Mouse (Mus musculus) ES-Bruce4 (cell line): ENCODE measurements around the gene Cdkal1. TPM values are rescaled to one million over a fixed set of nuclear protein-coding genes. Genes with fewer than 3 reads are reported as not detected.

Source experiments
- H3K27ac ChIP-seq: 2 replicates; pipeline ENCODE4 v1.5.1; 2012; ENCODE audit warnings: low read length, inconsistent platforms; ENCODE audit not compliant: insufficient read depth
- H3K27me3 ChIP-seq: 2 replicates; pipeline ENCODE4 v1.6.1; 2012; ENCODE audit warnings: mild to moderate bottlenecking, low read length, inconsistent platforms; ENCODE audit not compliant: control insufficient read depth, poor library complexity, insufficient read depth, severe bottlenecking
- H3K36me3 ChIP-seq: 2 replicates; pipeline ENCODE4 v1.6.1; 2012; ENCODE audit warnings: inconsistent platforms, mild to moderate bottlenecking, low read length, moderate library complexity; ENCODE audit not compliant: control insufficient read depth, poor library complexity, insufficient read depth, severe bottlenecking
- H3K4me1 ChIP-seq: one replicate; pipeline ENCODE4 v1.8.1; 2011; ENCODE audit warnings: low read length; ENCODE audit not compliant: control insufficient read depth, insufficient read depth
- H3K4me3 ChIP-seq: 2 replicates; pipeline ENCODE4 v1.5.1; 2011; ENCODE audit warnings: low read depth, mild to moderate bottlenecking, low read length
- H3K9ac ChIP-seq: 2 replicates; pipeline ENCODE4 v1.6.1; 2012; ENCODE audit warnings: low read depth, mild to moderate bottlenecking, inconsistent platforms; ENCODE audit not compliant: poor library complexity, severe bottlenecking
- H3K9me3 ChIP-seq: replicated peaks from 2 replicates; pipeline ENCODE4 v1.6.1; 2012; ENCODE audit warnings: mild to moderate bottlenecking, low read length, inconsistent platforms; ENCODE audit not compliant: control insufficient read depth, poor library complexity, insufficient read depth, severe bottlenecking
- CTCF ChIP-seq: IDR thresholded peaks from one replicate; pipeline ENCODE4 v1.8.1; 2011; ENCODE audit warnings: low read depth, low read length
- EP300 ChIP-seq: IDR thresholded peaks from 2 replicates; pipeline ENCODE4 v1.6.1; 2011; ENCODE audit warnings: low read depth, low read length; ENCODE audit not compliant: insufficient read depth
- POLR2A ChIP-seq: IDR thresholded peaks from one replicate; pipeline ENCODE4 v1.8.1; 2011; ENCODE audit warnings: low read length; ENCODE audit not compliant: insufficient read depth
- polyA plus RNA-seq: library from polyadenylated mRNA; stranded (reverse); fragments of >200 nt; gene quantifications from 2 replicates; pipeline ENCODE4 v1.2.4, GENCODE M21; 2011; ENCODE audit warnings: low read depth; ENCODE audit not compliant: missing spikeins, insufficient read depth, insufficient read length

The Cdkal1 gene
- polyA plus RNA-seq, 1 experiment: 43.4 TPM

- TF ChIP-seq POLR2A: no peak
- no peak for TF ChIP-seq CTCF
- TF ChIP-seq EP300: no peak
- Histone ChIP-seq H3K9ac (no peak overlapping the region), H3K27me3 (no peaks in the 10 kb centered on the region), H3K4me1 (no peaks in the 10 kb centered on the region), H3K36me3 (no peaks in the 10 kb centered on the region), H3K27ac (no peak overlapping the region), H3K9me3 (no peaks in the 10 kb centered on the region), H3K4me3 (no peak overlapping the region)
These were observed 55.4 kb downstream of the Cdkal1 start for GRCm38 (mm10) chr13:29800078-29800477.

- H3K27me3 ChIP-seq: no peaks in the 10 kb centered on the region
- H3K4me1 ChIP-seq: no peaks in the 10 kb centered on the region
- H3K9me3 ChIP-seq: no peaks in the 10 kb centered on the region
- H3K36me3 ChIP-seq: no peaks in the 10 kb centered on the region
- no peak overlapping the region for H3K27ac ChIP-seq
- no peak overlapping the region for H3K4me3 ChIP-seq
- H3K9ac ChIP-seq: no peak overlapping the region
- TF ChIP-seq EP300 (no peak), POLR2A (no peak), CTCF (no peak)
These were observed 63.4 kb downstream of the Cdkal1 start for GRCm38 (mm10) chr13:29792112-29792511.

GRCm38 (mm10) chr13:29791439-29791838 is 64.0 kb downstream of the Cdkal1 start:
- Histone ChIP-seq H3K4me3 (no peak overlapping the region), H3K27ac (no peak overlapping the region), H3K36me3 (no peaks in the 10 kb centered on the region), H3K27me3 (no peaks in the 10 kb centered on the region), H3K4me1 (no peaks in the 10 kb centered on the region), H3K9ac (no peak overlapping the region), H3K9me3 (no peaks in the 10 kb centered on the region)
- TF ChIP-seq POLR2A (no peak), EP300 (no peak), CTCF (no peak)

DNA sequence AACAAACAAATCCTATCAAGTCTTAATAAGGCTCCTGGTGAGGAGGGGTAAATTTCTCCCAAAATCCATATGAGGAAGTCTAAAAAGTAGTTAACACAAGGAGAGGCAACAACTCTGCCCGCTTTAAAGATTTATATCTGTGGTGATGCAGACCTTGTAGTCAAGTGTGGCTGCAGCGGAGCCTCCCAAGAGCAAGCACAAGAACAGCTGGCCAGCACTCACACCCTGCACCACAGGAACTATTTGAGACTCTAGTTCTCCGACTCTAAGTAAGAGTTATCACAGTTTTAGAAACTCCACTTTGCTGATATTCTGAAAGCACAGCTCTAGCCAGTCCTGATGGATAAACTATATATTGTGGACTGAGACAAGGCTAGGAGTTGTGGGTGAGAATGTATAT is 68.5 kb downstream of the Cdkal1 start:
- H3K9ac ChIP-seq: no peak overlapping the region
- H3K9me3 ChIP-seq: no peaks in the 10 kb centered on the region
- no peak for TF ChIP-seq POLR2A
- no peak for TF ChIP-seq EP300
- TF ChIP-seq CTCF: no peak
- no peak overlapping the region for H3K27ac ChIP-seq
- no peaks in the 10 kb centered on the region for H3K27me3 ChIP-seq
- H3K4me1 ChIP-seq: no peaks in the 10 kb centered on the region
- H3K36me3 ChIP-seq: no peaks in the 10 kb centered on the region
- H3K4me3 ChIP-seq: no peak overlapping the region

GRCm38 (mm10) chr13:29784894-29785293 is 70.6 kb downstream of the Cdkal1 start:
- H3K4me1 ChIP-seq: no peaks in the 10 kb centered on the region
- no peak overlapping the region for H3K4me3 ChIP-seq
- TF ChIP-seq CTCF: no peak
- TF ChIP-seq POLR2A: no peak
- no peak for TF ChIP-seq EP300
- no peaks in the 10 kb centered on the region for H3K36me3 ChIP-seq
- H3K9ac ChIP-seq: no peak overlapping the region
- no peak overlapping the region for H3K27ac ChIP-seq
- H3K27me3 ChIP-seq: no peaks in the 10 kb centered on the region
- H3K9me3 ChIP-seq: no peaks in the 10 kb centered on the region

DNA sequence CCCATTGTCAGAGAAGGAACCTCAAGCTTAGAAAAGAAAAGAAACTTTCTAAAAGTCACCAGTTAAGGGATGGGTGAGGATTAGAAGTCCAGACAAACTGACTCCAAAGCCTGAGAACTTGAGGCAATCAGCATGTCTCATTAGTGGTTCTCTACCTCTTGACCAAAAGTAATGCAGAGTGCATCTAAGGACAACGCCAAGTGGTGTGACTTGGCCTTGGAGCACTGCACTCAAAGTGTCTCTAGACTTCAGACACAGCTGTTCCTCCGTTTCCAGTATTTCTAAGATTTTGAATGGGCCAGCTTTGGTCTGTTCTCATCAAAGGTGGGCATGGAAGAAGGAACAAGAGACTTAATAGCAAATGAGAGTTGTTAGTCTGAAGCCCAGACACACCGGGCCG is 74.1 kb downstream of the Cdkal1 start:
- no peaks in the 10 kb centered on the region for H3K27me3 ChIP-seq
- no peak overlapping the region for H3K4me3 ChIP-seq
- H3K36me3 ChIP-seq: no peaks in the 10 kb centered on the region
- H3K4me1 ChIP-seq: no peaks in the 10 kb centered on the region
- no peak overlapping the region for H3K9ac ChIP-seq
- H3K27ac ChIP-seq: no peak overlapping the region
- H3K9me3 ChIP-seq: no peaks in the 10 kb centered on the region
- TF ChIP-seq EP300 (no peak), POLR2A (no peak), CTCF (no peak)

- Histone ChIP-seq H3K9ac (no peak overlapping the region), H3K4me1 (no peaks in the 10 kb centered on the region), H3K9me3 (no peaks in the 10 kb centered on the region), H3K36me3 (no peaks in the 10 kb centered on the region), H3K27ac (no peak overlapping the region), H3K27me3 (no peaks in the 10 kb centered on the region), H3K4me3 (no peak overlapping the region)
- TF ChIP-seq CTCF (no peak), POLR2A (no peak), EP300 (no peak)
These were observed 74.8 kb downstream of the Cdkal1 start for GRCm38 (mm10) chr13:29780713-29781112.
